Mouse (Mus musculus) thymus, adult 2 months (tissue): ENCODE data around the gene Ly6g6d.

Experiments used
- CTCF ChIP-seq: fragments of 200-500 bp; IDR thresholded peaks from 2 replicates; pipeline ENCODE4 v1.5.1; 2012; ENCODE audit warnings: mild to moderate bottlenecking, control low read depth, low read length, moderate library complexity, borderline replicate concordance; ENCODE audit not compliant: control insufficient read depth, poor library complexity, insufficient read depth; ENCODE audit errors: extremely low read depth
- POLR2A ChIP-seq: fragments of 200-500 bp; IDR thresholded peaks from 2 replicates; pipeline ENCODE4 v1.6.1; 2012; ENCODE audit warnings: mild to moderate bottlenecking, low read length, control low read depth, moderate library complexity; ENCODE audit not compliant: control insufficient read depth, poor library complexity, insufficient read depth; ENCODE audit errors: extremely low read depth

GRCm38 (mm10) chr17:35125578-35125977, 47.7 kb upstream of the Ly6g6d start:
- no peak for TF ChIP-seq CTCF
- TF ChIP-seq POLR2A: no peak
